Mouse (Mus musculus): ENCODE measurements around the gene Armh1. TPM values are rescaled to one million over a fixed set of nuclear protein-coding genes. Genes with fewer than 3 reads are reported as not detected.
"Not testable (repeated sequence)": the region's sequence is repeated elsewhere in the genome, so short reads cannot be mapped to it uniquely, and the experiment has no call there.

Armh1 gene
- total RNA-seq, 1 experiment from 2014 or later = 4.8 TPM

GRCm38 (mm10) chr4:117267831-117268437 lies 16.0 kb upstream of the Armh1 start:
- no peak for DNase-seq

DNA sequence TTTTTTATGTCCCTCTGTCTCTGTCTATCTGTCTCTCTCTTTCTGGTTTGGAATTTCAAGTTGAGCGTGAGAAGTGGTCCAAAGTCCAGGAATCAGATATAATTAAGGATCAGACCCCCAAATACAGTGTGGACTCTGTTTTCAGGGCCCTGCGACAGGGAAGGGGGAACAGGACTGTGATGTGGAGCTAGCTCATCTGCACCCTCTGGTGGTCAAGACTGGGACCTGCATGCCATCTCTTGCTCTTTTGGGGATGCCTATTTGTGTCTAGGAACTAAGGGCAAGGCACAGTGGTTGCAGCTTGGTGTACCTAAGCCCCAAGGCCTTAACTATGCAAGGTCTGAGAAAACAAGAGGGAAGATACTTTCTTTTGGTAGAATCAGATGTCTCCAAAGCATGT lies 15.4 kb upstream of the Armh1 start:
- DNase-seq = peak; percentile 73

DNA sequence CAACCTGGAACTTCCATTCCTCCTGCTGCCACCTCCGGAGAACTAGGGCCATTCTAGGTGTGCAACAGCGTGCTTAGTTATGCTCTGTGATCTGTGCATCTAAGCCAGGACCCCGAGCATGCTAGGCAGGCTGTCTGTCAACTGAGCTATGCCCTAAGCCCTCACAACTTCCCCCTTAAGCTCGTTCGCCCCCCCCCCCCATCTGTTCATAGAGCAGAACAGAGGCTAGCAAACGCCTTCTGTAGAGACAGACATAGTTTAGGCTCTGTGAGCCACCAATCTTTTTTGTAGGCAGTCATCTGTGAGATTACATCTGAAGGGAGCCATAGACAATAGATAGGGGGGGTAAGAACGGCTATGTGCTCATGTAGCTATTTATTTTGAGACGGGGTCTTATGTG lies 11.1 kb upstream of the Armh1 start:
- no peak for DNase-seq

- peak; percentile 56 for DNase-seq
These were observed 10.4 kb upstream of the Armh1 start for GRCm38 (mm10) chr4:117262101-117262913.

DNA sequence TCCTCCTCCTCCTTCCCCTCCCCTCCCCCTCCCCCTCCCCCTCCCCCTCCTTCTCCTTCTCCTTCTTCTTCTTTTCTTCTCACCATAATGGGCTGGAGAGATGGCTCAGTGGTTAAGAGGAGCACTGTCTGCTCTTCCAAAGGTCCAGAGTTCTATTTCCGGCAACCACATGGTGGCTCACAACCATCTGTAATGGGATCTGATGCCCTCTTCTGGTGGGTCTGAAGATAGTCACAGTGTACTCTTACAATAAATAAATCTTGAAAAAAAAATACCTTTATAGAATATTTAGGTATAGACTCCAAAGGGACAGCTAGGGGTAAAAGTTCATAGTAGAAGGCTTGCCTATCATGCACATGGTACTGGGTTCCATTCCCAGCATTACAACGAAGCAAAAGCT lies 9.3 kb upstream of the Armh1 start:
- no peak for DNase-seq

GRCm38 (mm10) chr4:117259909-117260308 lies 8.0 kb upstream of the Armh1 start:
- DNase-seq = not testable (repeated sequence)

DNA sequence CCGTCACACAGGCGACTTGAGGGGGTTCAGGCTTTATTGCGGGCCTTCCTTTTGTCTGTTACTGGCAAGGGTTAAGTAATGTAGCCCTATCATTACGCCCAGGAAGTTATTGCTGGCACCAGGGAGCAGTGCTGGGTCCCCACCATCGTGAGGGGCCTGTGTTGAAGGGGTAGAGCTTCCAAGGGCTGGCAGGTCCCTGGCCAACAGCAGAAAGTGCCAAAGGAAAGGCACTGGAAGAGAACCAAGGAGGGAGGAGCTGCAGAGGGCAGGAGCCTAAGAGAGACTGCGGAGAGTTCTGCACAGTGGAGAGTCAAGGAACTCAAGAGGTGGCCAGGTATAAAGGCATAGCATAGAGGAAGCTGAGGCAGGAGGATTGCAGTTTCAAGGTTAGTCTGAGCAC lies 2.7 kb upstream of the Armh1 start:
- DNase-seq = no peak

- DNase-seq = no peak
These were observed 2.2 kb upstream of the Armh1 start for GRCm38 (mm10) chr4:117254017-117254627.

DNA sequence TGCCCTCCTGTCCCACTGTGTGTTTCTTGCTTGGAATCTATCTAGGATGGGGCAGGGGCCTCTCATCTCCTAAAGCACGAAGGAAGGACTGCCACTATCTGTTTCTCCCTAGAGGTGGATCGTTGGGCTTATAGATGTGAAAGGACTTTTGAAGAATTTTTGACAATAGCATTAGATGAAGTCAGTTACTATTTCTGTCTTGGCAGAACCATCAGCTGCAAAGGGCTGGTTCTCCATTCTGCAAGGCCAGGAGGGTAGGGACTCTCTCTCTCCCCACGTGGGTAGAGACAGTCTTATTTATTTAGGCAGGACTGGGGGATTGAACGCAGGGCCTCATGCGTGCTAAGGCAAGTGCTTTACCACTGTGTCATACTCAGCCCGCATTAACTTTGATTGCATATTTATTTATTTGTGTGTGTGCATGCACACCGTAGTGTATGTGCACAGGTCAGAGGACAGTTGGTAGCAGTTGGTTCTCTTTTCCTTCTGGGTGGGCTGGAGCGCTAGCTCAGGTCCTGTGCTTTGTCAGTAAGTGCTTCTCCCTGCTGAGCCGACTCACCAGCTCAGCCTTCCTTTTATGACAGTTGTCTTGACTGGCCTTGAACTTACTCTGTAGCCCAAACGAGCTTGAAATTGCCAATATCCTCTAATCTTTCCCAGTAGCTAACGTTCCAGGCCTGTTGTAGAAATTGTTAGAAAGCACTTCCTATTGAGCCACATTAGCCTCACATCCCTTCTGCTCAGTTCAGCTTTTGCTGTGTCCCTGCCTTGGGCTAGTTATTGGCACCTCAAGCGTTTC lies 1.5 kb upstream of the Armh1 start:
- no peak for DNase-seq

- no peak for DNase-seq
These were observed 830 bp upstream of the Armh1 start for GRCm38 (mm10) chr4:117252755-117253154.

GRCm38 (mm10) chr4:117252351-117252750 lies 426 bp upstream of the Armh1 start:
- DNase-seq = no peak

DNA sequence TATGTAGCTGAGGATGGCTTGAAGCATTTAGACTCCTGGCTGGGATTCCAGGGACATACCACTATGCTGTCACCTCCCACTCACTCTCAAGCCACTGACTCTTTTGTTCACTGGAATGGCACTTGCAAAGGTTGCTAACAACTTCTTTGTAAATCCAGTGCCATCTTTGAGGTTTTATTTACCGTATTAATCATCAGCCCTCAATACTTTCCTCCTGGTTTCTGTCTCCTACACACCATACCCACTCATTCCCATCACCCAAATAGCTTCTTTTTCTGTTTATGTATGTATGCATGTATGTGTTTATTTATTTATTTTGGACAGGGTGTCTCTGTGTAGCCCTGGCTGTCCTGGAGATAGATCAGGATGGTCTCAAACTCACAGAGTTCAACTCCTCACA lies 943 bp downstream of the Armh1 start:
- no peak for DNase-seq

- DNase-seq = peak; percentile 60
These were observed 11.1 kb downstream of the Armh1 start for GRCm38 (mm10) chr4:117240867-117241266.

DNA sequence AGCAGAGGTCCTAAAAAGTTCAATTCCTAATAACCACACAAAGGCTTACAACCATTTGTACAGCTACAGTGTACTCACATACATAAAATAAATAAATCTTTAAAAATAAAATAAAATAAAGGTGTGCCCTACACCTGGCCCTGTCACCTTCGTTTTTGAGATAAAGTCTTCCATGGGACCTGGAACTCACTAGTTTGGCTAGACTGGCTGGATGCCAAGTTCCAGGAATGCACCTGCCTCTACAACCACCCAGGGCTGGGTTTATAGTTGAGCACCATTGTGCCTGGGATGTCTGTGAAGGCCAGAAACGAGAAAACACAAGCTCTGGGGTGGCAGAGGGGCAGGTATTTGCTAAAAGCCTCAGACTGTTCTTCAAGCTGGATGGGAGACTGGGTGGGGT lies 12.8 kb downstream of the Armh1 start:
- DNase-seq = no peak

- no peak for DNase-seq
These were observed 16.1 kb downstream of the Armh1 start for GRCm38 (mm10) chr4:117235822-117236221.

- DNase-seq = no peak
These were observed 17.7 kb downstream of the Armh1 start for GRCm38 (mm10) chr4:117234166-117234741.

DNA sequence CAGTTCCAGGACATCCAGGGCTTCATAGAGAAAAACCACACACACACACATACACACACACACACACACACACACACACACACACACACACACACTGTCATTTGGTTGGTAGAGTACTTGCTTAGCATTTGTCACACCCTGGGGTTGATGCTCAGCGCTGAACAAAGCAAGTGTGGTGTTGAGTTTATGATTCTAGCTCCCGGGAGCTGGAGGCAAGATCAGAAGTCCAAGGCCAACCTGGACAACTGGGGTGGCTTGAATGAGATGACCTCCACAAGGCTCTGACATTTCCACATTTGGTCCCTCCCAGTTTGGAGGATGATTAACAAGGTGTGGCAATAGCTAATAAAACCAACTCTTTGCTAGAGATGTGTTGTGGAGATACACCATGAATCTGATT lies 20.7 kb downstream of the Armh1 start:
- DNase-seq = no peak

DNA sequence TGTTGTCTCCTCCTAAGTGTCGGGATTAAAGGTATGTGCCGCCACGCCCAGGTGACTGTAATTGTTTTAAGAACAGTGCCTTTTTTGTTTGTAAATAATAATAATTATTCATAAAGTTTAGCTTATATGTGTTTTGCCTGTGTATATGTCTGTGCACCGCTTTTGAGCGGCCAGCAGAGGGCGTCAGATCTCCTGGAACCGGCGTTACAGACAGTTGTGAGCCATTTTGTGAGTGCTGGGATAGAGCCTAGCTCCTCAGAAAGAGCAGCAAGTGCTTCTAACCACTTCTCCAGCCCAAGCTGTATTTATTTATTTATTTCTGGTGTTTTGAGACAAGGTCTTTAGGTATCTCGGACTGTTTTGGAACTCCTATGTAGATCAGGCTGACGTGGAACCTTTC lies 21.6 kb downstream of the Armh1 start:
- DNase-seq = no peak

- no peak for DNase-seq
These were observed 22.3 kb downstream of the Armh1 start for GRCm38 (mm10) chr4:117229590-117229989.

DNA sequence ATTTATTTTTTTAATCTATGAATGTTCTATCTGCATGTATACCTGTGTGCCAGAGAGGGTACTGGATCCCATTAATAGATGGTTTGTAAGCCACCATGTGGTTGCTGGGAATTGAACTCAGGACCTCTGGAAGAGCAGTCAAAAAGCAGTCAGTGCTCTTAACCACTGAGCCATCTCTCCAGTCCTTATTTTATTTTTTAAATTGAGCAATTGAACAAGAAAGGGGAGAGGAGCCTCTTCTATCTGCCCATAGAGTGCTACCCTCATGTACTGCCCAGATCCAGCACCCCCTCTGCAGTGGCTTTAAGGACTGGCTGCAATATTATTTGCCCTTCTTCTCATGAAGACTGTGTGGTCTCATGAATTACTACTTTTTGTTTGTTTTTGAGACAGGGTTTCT lies 26.7 kb downstream of the Armh1 start:
- DNase-seq = no peak

- no peak for DNase-seq
These were observed 27.8 kb downstream of the Armh1 start for GRCm38 (mm10) chr4:117224122-117224521.

- no peak for DNase-seq
These were observed 28.9 kb downstream of the Armh1 start for GRCm38 (mm10) chr4:117223001-117223400.
